Mouse (Mus musculus) forebrain, postnatal 0 days (tissue): Measurements from ENCODE around the gene Ascc2. TPM values are rescaled to one million over a fixed set of nuclear protein-coding genes. Genes with fewer than 3 reads are reported as not detected.
"Not testable (repeated sequence)": the region's sequence is repeated elsewhere in the genome, so short reads cannot be mapped to it uniquely, and the experiment has no call there.

ENCODE experiments used
- ATAC-seq: fragments of 200-750 bp; cut with Nextera tagmentation; 2 replicates; pipeline ENCODE4 v1.8.0; 2017; ENCODE audit warnings: mild to moderate bottlenecking, moderate library complexity
- DNase-seq: peaks from one replicate; pipeline ENCODE4 v3.0.0-alpha.2; 2015
- H3K27ac ChIP-seq: fragments of 300-500 bp; sonication (generic); 2 replicates; pipeline ENCODE4 v1.5.1; 2014; ENCODE audit warnings: low read depth, mild to moderate bottlenecking, antibody characterized with exemption, low read length, moderate library complexity, mixed read lengths
- H3K27me3 ChIP-seq: fragments of 300-500 bp; sonication (generic); 2 replicates; pipeline ENCODE4 v1.6.1; 2014; ENCODE audit warnings: mild to moderate bottlenecking, low read length, mixed read lengths; ENCODE audit not compliant: insufficient read depth
- H3K36me3 ChIP-seq: fragments of 300-500 bp; sonication (generic); 2 replicates; pipeline ENCODE4 v1.6.1; 2014; ENCODE audit warnings: mild to moderate bottlenecking, moderate library complexity; ENCODE audit not compliant: insufficient read depth
- H3K4me1 ChIP-seq: fragments of 300-500 bp; sonication (generic); 2 replicates; pipeline ENCODE4 v1.6.1; 2014; ENCODE audit warnings: antibody characterized with exemption; ENCODE audit not compliant: insufficient read depth
- H3K4me2 ChIP-seq: fragments of 300-500 bp; sonication (generic); 2 replicates; pipeline ENCODE4 v1.6.1; 2014; ENCODE audit warnings: low read depth, mild to moderate bottlenecking, moderate library complexity
- H3K4me3 ChIP-seq: fragments of 300-500 bp; sonication (generic); 2 replicates; pipeline ENCODE4 v1.5.1; 2014; ENCODE audit warnings: low read depth, low read length, mixed read lengths
- H3K9ac ChIP-seq: fragments of 300-500 bp; sonication (generic); 2 replicates; pipeline ENCODE4 v1.6.1; 2014; ENCODE audit warnings: mild to moderate bottlenecking
- H3K9me3 ChIP-seq: fragments of 300-500 bp; sonication (generic); 2 replicates; pipeline ENCODE4 v1.6.1; 2016; ENCODE audit warnings: low read length
- CTCF ChIP-seq: sonication (generic); IDR thresholded peaks from 2 replicates; pipeline ENCODE4 v1.5.1; 2016; ENCODE audit warnings: antibody characterized with exemption, control low read depth, low read depth
- WGBS: fragments of 180-500 bp; shearing (Covaris S2); extraction: QIAGEN DNeasy Blood & Tissue Kit; methylation state at CpG from one replicate; pipeline ENCODE4 v1.1.7; 2014; 5-methylcytosine and 5-hydroxymethylcytosine counted together
- polyA plus RNA-seq: library from polyadenylated mRNA; unstranded; fragments of >200 nt; fragmentation: Nextera tagmentation; extraction: Ambion mirVana; gene quantifications from 2 replicates; pipeline ENCODE4 v1.2.1, GENCODE M21; 2015
- total RNA-seq: library from RNA; depleted of rRNA; stranded (reverse); fragments of >200 nt; gene quantifications from 2 replicates; pipeline ENCODE4 v1.2.3, GENCODE M21; 2014

Ascc2 gene
- total and polyA plus RNA-seq, 2 experiments from 2014 or later: 14.3 to 17.3 TPM

GRCm38 (mm10) chr11:4704072-4704964 lies 66.8 kb downstream of the Ascc2 start, which contains the start of the genes Uqcr10 and Zmat5:
Gene Uqcr10 (minus strand): TSS chr11:4704342.
Gene Zmat5 (plus strand): TSS chr11:4704678.
- Histone ChIP-seq H3K4me3 (peak within 1 kb of the TSS; percentile 79), H3K4me2 (peak within 1 kb of the TSS; percentile 85), H3K9me3 (no peaks in the 10 kb centered on the region), H3K4me1 (peaks cover 8% of the 10 kb centered on the region), H3K9ac (peak within 1 kb of the TSS; percentile 82), H3K27ac (peak within 1 kb of the TSS; percentile 76), H3K27me3 (no peaks in the 10 kb centered on the region), H3K36me3 (peaks cover 12% of the 10 kb centered on the region)
- peak; percentile 97 for DNase-seq
- TF ChIP-seq CTCF: peak; percentile 29; the same call in 1 of the 2 replicates
- peak; percentile 99 for ATAC-seq
- under 1% methylated on average over 47 of the region's 47 CpGs for WGBS

- H3K36me3 ChIP-seq: peaks cover 12% of the 10 kb centered on the region
- H3K4me1 ChIP-seq: peaks cover 8% of the 10 kb centered on the region
- H3K9me3 ChIP-seq: no peaks in the 10 kb centered on the region
- 8% methylated on average over 4 of the region's 4 CpGs for WGBS
- peak overlapping the region; percentile 85 for H3K4me2 ChIP-seq
- ATAC-seq (no peak), DNase-seq (no peak)
- H3K9ac ChIP-seq: peak overlapping the region; percentile 52
- no peak for TF ChIP-seq CTCF
- H3K27me3 ChIP-seq: no peaks in the 10 kb centered on the region
- H3K4me3 ChIP-seq: peak overlapping the region; percentile 79
- H3K27ac ChIP-seq: no peak overlapping the region
Observed at GRCm38 (mm10) chr11:4705178-4705577, 67.6 kb downstream of the Ascc2 start.

DNA sequence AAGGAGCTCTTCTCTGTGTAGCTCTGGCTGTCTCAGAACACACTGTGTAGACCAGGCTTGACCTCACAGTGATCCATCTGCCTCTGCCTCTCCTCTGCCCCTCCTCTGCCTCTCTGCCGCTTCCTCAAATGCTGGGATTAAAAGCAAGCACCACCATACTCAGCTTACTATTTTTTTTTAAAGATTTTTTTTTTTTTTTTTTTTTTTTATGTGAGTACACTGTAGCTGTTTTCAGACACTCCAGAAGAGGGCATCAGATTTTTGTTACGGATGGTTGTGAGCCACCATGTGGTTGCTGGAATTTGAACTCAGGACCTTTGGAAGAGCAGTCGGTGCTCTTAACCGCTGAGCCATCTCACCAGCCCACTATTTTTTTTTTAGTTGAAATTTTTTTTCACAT lies 72.6 kb downstream of the Ascc2 start:
- not testable (repeated sequence) for H3K9me3 ChIP-seq, H3K9ac ChIP-seq, ATAC-seq, H3K36me3 ChIP-seq, H3K27ac ChIP-seq, H3K27me3 ChIP-seq, H3K4me1 ChIP-seq, H3K4me3 ChIP-seq, H3K4me2 ChIP-seq, DNase-seq
- WGBS: 91% methylated on average over 4 of the region's 4 CpGs

GRCm38 (mm10) chr11:4712822-4713221 lies 75.3 kb downstream of the Ascc2 start:
- H3K9ac ChIP-seq: no peak overlapping the region
- H3K9me3 ChIP-seq: no peaks in the 10 kb centered on the region
- no peak overlapping the region for H3K4me2 ChIP-seq
- H3K27me3 ChIP-seq: no peaks in the 10 kb centered on the region
- no peaks in the 10 kb centered on the region for H3K4me1 ChIP-seq
- ATAC-seq (no peak), DNase-seq (no peak)
- TF ChIP-seq CTCF: no peak
- H3K4me3 ChIP-seq: no peak overlapping the region
- H3K27ac ChIP-seq: no peak overlapping the region
- no peaks in the 10 kb centered on the region for H3K36me3 ChIP-seq

DNA sequence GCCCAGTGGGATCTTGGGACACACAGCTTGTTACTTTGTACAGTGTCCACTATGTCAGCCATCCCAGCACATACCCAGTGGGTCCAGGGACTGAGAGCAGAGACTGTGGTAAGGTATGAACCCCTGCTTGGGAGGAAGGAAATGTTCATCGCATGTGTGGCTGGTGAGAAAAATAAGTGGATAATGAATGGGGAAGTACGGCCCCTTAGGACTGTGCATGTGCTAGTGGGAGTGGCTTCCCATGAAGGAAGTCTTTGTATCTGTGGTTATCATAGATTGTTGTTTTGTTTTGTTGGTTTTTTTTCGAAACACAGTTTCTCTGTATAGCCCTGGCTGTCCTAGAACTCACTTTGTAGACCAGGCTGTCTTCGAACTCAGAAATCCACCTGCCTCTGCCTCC lies 77.2 kb downstream of the Ascc2 start:
- no peak for TF ChIP-seq CTCF
- Histone ChIP-seq H3K4me2 (no peak overlapping the region), H3K27ac (no peak overlapping the region), H3K36me3 (no peaks in the 10 kb centered on the region), H3K27me3 (no peaks in the 10 kb centered on the region), H3K9ac (no peak overlapping the region), H3K4me1 (no peaks in the 10 kb centered on the region), H3K9me3 (no peaks in the 10 kb centered on the region), H3K4me3 (no peak overlapping the region)
- ATAC-seq (no peak), DNase-seq (no peak)
- WGBS: 89% methylated on average over 4 of the region's 4 CpGs

- no peak overlapping the region for H3K4me3 ChIP-seq
- H3K27me3 ChIP-seq: no peaks in the 10 kb centered on the region
- H3K4me1 ChIP-seq: no peaks in the 10 kb centered on the region
- H3K4me2 ChIP-seq: no peak overlapping the region
- DNase-seq: no peak
- no peaks in the 10 kb centered on the region for H3K36me3 ChIP-seq
- no peak overlapping the region for H3K27ac ChIP-seq
- 94% methylated on average over 4 of the region's 4 CpGs for WGBS
- no peak for TF ChIP-seq CTCF
- ATAC-seq: no peak
- H3K9me3 ChIP-seq: no peaks in the 10 kb centered on the region
- H3K9ac ChIP-seq: no peak overlapping the region
Observed at GRCm38 (mm10) chr11:4715596-4715995, 78.0 kb downstream of the Ascc2 start.

- DNase-seq (no peak), ATAC-seq (no peak)
- H3K4me2 ChIP-seq: no peak overlapping the region
- TF ChIP-seq CTCF: no peak
- H3K4me3 ChIP-seq: no peak overlapping the region
- H3K9ac ChIP-seq: no peak overlapping the region
- no peaks in the 10 kb centered on the region for H3K36me3 ChIP-seq
- H3K4me1 ChIP-seq: no peaks in the 10 kb centered on the region
- H3K27ac ChIP-seq: no peak overlapping the region
- 72% methylated on average over 5 of the region's 5 CpGs for WGBS
- no peaks in the 10 kb centered on the region for H3K9me3 ChIP-seq
- no peaks in the 10 kb centered on the region for H3K27me3 ChIP-seq
Observed at GRCm38 (mm10) chr11:4716530-4717236, 79.1 kb downstream of the Ascc2 start.
